Mouse (Mus musculus): ENCODE data around the gene Cdk5r2. TPM values are rescaled to one million over a fixed set of nuclear protein-coding genes. Genes with fewer than 3 reads are reported as not detected.

Cdk5r2 gene
- total RNA-seq, 2 experiments from 2014 or later = 194 to 207 TPM

DNA sequence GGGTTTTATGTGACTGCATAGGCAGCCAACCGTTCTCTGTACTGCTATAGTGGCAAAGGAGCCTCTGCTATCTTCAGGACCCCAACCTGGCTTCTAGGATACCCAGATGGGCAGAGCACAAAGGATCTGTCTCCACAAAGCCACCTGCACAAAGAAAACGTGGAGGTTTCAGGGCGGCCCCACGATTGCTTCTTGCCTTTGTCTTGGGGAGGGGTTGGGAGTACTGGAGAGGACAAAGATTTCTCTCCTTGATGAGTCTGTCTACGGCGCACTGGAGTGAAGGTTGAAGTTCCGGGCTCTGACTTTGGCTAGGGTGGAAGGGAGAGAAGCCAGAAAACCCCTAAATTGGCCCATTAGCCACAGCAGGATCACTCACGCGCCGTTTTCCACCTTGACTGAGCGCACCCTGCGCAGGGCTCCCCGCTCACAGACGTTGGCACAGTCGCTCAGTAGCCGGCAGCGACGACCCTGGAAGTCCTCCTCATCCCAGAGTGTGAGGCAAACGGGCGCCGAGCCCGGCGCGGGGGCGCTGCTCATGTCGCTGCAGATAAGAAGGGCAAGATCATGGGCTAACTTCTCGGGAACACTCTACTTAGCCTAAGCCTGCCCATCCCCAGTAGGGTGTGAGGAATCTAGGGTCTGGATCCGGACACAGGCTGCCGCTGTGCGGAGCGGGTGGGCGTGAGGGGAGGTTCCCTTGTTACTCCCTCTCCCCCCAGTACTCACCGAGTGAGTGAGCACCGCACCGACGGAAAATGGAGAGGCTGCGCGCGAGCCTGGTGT is 37.8 kb downstream of the Cdk5r2 start:
- DNase-seq = no peak

DNA sequence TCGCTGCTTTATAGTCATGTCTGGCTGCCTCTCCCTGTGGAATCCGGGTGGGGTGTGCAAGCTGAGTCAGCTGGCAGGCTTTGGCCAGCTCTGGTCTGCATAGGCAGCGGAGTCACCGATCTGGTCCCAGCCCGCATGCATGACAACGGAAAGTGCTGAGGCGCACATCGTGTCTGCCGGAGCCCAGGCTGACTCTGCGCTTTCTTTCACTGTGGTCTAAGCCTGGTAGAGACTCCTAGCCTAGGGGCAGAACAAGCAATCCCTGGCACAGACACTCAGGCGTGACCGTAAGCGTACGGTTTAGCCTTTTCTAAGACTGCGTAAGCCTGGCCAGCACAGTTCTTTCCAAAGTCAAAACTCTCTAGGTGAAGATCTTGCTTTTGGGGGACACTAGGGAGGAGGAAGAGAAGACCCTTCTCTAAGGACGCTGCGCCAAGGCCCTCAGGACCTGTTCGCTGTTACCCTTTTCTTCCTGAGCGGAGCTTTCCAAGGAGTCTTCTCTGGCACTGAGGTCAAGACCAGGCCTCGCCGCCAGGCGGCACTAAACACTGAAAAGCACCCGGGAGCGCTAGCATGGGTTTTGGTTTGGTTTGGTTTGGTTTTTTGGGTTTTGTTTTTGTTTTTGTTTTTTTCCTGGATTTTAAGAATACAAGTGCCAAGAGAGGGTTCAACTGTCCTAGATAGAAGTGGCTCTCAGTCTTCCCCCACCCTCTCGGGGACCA is 38.6 kb downstream of the Cdk5r2 start, which contains the start of gene Cryba2:
TSS of gene Cryba2 (minus strand) at position 10 of the 722 bp plus-strand sequence.
- no peak for DNase-seq

DNA sequence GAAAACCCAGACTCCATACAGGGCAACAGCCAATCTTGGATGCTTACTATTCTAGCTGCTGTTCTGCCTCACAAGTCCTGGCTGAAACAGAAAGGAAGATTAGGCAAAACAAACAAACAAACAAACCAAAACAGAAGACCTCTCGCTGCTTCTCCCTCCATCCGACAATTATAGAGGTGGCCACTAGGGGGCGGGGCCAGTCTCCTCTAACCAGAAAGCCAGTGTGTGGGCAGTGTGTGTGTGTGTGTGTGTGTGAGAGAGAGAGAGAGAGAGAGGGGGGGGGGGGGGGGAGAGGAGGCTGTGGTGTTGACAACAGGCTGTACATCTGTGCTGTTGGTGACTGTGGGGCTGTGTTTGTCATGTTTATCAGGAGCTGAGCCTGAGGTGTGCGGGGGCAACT is 40.2 kb downstream of the Cdk5r2 start:
- DNase-seq = peak; percentile 36 to 48

DNA sequence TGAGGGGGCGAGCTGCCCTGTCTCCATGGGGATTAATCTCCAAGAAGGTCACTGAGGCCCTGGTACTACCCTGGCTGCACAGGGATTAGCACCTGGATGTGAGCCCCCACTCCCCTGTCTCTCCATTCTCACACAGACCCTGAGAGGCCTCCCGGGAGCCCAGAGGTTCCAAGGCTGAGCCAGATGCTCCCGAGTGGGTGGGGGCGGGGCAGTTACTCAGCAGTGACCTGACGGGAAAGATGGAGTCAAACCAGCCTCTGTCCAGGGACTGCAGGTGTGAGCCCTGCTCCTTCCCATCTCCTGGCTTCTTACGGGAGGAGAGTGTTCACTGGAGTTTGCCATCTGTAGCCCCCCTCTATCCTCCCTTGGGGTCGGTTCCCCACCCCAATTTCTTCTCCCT is 43.2 kb downstream of the Cdk5r2 start:
- DNase-seq = no peak

DNA sequence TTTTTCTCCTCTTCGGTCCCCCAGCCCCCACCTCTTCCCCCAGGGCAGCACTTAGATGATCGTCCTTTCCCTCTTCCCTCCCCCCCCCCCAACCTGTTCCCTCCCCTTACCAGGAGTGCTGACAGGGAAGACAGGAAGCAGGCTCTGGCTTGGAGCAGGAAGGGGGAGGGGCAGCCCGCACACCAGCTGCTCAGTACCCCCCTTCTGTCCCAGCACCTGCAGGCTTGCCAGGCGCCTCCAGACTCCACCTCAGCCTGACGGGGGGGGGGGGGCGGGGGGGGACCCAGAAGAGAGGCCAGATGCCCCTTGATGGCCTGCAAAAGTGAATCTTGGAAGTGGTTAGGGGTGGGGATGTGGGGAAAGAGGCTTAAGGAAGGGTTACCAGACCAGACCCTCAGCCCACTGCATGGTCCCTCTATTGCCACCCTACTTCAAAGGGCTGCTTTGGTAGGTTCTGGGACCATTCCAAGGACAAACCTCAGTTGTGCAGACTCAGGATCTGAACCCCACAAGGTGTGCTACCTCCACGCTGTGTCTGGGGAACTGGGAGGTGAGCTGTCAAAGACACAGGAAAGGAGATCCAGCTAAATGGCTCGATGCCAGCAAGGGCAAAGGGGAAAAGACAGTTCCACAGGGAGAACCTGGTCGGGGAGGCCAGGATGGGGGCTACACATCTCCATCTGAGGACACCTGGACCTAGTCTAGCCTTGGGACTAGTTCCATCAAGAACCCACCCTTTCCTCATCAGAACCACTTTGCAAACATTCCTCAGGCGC is 44.1 kb downstream of the Cdk5r2 start:
- DNase-seq = no peak

DNA sequence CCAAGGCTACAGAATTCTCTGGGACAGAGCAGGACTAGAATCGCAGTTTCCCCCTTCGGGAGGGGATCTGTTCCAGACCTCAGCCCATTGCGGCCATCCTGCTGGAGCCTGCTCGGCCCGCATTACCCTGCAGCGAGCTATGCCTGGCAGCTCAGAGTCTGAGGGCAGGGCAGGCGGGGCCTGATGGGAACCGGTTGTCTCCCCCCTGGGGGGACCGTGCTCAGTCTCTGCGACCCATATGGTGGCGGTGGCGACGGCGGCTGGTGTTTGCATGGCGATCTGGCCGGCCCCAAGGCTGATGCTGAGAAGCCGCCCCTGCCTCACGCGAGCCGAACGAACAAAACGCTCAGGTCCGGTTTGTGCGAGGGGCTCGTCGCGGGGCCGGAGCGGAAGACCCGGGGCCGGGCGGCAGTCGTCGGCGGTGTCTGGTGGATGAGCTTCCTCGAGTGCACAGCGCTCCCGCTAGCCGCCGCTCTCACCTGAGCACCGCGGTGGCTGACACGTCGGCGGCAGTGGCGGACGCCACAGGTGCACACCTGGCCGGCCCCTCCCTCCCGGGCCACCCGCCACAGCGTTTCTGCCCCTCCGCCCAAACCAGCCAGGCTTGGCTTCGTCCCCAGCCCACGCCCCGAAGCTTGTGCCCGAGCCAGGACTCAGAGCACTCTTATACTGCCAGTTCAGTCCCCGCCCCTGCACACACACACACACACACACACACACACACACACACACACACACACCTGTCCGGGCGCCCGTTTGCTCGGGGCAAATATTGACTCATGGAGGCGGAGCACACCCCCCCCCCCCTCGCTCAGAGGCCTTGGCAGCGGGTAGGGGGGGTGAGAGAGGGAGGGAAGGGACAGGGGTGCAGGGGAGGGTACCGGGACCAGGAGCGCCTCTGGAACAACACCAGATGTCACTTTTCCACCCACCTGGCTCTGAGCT is 45.9 kb downstream of the Cdk5r2 start:
- DNase-seq = no peak

DNA sequence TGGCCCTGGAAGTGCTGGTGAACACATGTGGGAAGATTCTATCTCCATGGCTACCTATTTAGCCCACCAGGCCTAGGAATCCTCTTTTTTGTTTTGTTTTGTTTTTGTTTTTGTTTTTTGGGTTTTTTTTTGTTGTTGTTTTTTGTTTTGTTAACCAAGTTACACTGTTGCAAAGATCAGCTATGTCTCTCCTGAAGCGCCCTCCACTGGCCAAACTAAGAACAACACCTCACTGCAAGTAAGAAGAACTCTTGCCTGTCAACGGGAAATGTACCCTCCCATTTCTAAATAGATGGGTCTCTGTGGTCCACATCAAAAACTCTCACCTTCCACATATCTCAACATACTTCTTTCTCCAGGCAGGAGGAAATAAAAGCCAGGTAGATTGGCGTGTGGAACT is 47.0 kb downstream of the Cdk5r2 start:
- DNase-seq = peak in 1 of 2 experiments; percentile 58

DNA sequence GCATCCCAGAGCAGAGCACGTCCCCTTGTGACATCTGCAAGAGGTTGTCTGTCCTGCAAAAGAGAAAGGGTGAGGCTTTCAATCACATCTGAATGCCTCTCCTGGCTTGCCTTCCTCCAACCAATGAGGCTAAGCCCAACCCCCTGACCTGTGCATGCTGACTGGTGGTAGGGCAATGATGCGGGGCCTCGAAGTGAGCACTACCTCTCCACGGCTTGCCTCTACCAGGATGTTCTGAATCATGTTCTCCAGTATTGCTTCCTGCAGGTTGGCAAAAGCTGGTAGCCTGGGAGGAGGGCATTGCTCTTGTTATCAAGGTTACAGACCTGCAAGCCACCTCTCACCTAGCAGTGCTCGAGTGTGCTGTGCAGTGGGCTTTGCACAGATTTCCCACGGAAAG is 47.5 kb downstream of the Cdk5r2 start:
- DNase-seq = no peak

Small RNA genes lying within 50 kb of the gene (microRNA-seq; reads per million reads assigned to microRNA genes)
- 303 to 396 reads per million in 2 experiments for gene Mir375

Other genes starting within 250 kb of the Cdk5r2 start
- gene Ttll4, start 193.2 kb upstream of the Cdk5r2 start, total RNA-seq (2021) = 10 to 100 TPM; 27.1 to 29.0 TPM
- gene Cyp27a1, start 141.4 kb upstream of the Cdk5r2 start, total RNA-seq (2021) = 1 to 10 TPM; 1.5 to 1.7 TPM
- gene Prkag3, start 105.7 kb upstream of the Cdk5r2 start, total RNA-seq (2021) = not detected
- gene Wnt6, start 83.0 kb upstream of the Cdk5r2 start, total RNA-seq (2021) = under 1 TPM; 0.30 to 0.81 TPM
- gene Wnt10a, start 63.4 kb upstream of the Cdk5r2 start, total RNA-seq (2021) = 1 to 10 TPM; 1.8 to 2.6 TPM
- not detected for gene Fev, start 30.5 kb downstream of the Cdk5r2 start, total RNA-seq (2021)
- not detected for gene Cryba2, start 38.2 kb downstream of the Cdk5r2 start, total RNA-seq (2021)
- gene Cfap65, start 80.7 kb downstream of the Cdk5r2 start, total RNA-seq (2021) = 1 to 10 TPM; 1.5 to 1.8 TPM
- gene Ihh, start 96.7 kb downstream of the Cdk5r2 start, total RNA-seq (2021) = under 1 TPM; 0.30 to 0.32 TPM